Mouse (Mus musculus) activated CD4-positive, CD25-positive, alpha-beta regulatory T cell, adult 4 months (primary cell): ENCODE measurements around the gene Olfr624. TPM values are rescaled to one million over a fixed set of nuclear protein-coding genes. Genes with fewer than 3 reads are reported as not detected.
"Not testable (repeated sequence)": the region's sequence is repeated elsewhere in the genome, so short reads cannot be mapped to it uniquely, and the experiment has no call there.

Source experiments
- ATAC-seq: one replicate; pipeline ENCODE4 v1.8.0; 2017
- polyA plus RNA-seq, 2 experiments: library from polyadenylated mRNA; unstranded; fragments of 100-300 nt; shearing (Covaris generic); gene quantifications; one replicate each; pipeline ENCODE4 v1.2.1; 2017

The Olfr624 gene
- polyA plus RNA-seq = not detected

DNA sequence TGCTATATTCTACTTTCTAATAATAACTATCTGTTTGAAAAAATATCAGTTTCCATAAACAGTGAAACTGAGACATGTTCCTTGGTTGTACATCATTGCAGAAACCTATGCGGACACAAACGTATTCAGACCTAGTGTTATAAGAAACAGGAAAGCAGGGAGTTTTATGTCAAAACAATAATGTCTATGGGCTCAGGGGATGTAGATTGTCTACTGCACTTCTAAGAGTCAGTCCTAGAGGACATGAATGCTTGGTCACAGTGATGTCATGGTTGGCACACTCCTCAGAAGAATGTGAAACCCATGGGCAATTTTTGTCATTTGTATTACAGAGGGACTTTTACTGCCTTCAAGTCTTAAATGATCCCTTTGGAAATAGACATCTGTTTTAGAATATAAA lies at the start of gene Olfr624:
Gene Olfr624 (minus strand): TSS at position 101 of the 400 bp plus-strand sequence.
- no peak for ATAC-seq

DNA sequence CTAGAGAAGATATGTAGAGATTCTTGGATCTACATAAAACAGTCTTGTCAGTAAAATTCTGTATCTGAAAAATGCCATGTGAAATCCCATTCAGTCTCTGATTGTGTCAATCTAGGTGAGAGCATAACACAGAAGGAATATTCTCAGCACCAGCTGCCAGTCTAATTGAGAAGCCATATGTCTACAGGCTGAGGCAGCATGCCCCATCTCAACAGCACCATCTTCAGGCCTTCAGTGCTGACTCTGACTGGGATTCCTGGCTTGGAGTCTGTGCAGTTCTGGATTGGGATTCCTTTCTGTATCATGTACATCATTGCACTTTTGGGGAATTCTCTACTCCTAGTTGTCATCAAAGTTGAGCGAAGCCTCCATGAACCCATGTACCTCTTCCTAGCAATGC lies 45.4 kb upstream of the Olfr624 start:
- ATAC-seq = not testable (repeated sequence)

DNA sequence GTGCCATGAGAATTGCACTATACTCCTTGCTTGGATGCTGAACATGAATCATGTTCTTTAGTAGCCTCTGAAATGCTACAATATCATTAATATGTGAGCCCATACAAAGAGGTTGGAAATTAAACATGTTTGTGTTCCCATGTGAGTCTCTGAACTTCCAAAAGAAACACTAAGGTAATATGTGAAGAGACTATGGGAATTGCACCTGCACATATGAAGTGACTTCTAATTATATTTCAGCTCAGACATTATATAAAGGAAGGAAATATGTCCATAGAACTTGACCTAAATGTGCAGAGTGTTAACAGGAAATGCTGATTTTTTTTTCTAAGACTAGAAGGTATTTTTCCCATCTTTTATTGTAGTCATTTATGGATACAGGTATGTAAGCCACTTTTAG lies 43.4 kb upstream of the Olfr624 start, which contains the start of gene Olfr243:
Gene Olfr243 (plus strand): TSS at position 301 of the 400 bp plus-strand sequence.
- no peak for ATAC-seq

DNA sequence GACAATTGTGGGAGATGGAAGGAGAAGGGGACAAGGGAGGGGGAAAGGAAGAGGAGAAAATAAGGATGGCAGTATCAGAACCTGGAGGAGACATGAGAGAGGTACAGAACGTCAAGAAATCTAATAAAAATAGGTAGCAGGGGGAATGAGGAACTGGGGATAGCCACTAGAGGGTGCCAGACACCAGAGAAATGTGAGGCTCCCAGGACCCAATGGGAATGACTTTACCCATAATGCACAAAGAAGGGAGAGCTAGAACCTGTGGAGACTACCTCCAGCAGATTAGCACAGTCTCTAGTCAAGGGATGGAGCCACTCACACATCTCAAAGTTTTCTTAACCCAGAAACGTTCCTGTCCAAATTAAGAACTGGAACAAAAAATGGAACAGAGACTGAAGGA lies 41.0 kb upstream of the Olfr624 start:
- no peak for ATAC-seq

DNA sequence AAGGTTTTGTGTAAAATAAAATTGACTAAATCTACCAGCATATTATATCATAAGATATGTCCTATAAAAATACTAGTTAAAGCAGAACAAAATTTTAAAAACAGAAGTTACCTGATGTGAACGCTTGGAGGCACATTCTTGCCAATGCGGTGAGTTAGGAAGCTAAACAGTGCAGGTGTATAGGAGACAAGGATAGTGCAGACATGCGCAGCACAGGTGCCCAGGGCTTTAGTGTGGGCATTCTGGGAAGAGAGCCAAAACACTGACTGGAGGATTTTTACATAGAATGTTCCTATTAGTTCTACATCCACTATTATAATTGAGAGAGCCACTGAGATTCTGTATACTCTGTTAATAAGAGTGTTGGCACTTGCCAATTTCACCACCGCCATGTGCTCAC lies 28.5 kb upstream of the Olfr624 start:
- no peak for ATAC-seq

DNA sequence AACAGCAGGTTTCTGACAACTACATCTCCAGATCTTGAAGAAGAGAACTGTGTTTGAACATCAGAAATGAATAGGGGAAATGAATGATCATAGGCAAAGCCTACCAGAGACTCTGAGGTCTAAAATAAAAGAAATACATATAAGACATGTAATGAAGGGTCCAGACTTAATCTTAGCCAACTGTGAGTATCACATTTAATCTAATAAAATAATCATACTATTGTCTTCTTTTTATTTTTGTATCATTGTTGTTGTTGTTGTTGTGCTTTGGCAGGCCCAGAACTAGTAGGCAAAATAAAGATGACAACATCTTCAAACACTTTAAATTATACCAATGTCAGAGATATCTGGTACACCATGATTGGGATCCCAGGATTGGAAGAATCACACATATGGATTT lies 11.4 kb upstream of the Olfr624 start, which contains the start of gene Olfr625-ps1:
Gene Olfr625-ps1 (plus strand): TSS at position 301 of the 400 bp plus-strand sequence.
- ATAC-seq = no peak

DNA sequence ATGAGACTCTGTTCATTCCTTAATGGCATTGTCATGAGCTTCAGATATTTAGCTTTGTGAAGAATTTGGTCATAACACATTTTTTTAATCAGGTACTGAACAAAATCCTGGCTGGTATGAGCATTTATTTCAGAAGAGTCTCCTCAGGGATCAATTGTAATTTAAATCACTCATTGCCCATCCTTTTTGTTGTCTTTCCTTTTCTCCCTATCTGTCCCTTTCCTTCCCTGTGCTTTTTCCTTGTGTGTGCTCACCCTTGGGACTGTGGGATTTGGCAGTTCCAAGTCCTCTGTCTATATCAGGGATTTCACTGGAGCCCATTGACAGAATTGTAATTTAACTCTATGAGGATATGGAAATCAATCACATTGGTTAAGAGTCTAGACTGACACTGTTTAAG lies 7.4 kb downstream of the Olfr624 start, which contains the start of gene Olfr623:
Gene Olfr623 (minus strand): TSS at position 101 of the 400 bp plus-strand sequence.
- ATAC-seq = no peak

DNA sequence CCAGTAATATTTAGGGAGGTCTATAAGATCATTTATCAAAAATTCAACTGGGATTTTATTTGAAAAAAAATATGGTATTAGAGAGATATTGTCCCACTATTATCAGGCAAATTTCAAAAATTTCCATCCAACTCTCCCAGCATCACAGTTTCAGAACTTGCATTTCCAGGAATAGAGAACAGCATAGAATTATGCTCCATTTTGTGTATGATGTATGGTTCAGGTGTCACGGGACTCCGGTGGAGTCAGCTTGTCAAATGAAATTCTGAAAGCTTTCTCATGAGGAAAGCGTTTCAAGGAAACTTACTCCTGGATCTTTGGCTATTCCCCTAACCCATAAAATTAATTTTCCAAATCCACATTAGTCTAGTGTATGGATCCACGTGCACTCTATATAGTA lies 26.9 kb downstream of the Olfr624 start:
- ATAC-seq = no peak

DNA sequence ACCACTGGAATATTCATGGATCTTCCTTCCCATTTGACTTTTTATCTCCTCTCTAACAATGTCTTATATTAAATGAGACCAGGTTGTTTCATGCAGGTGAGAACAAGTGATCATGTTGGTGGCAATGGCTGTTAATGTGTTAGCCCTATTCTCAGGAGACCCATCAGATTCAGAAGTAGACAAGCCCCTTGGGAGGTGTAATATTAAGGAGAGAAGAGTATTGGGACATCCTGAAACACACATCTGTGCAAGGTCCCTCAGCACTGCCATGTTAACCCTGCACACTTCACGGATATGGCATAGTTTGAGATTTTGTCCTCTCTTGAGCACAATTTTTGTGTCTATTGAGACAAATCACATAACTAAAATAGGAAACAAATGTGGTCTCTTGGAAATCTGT lies 28.4 kb downstream of the Olfr624 start, which contains the start of gene Olfr622:
Gene Olfr622 (minus strand): TSS at position 101 of the 400 bp plus-strand sequence.
- no peak for ATAC-seq

DNA sequence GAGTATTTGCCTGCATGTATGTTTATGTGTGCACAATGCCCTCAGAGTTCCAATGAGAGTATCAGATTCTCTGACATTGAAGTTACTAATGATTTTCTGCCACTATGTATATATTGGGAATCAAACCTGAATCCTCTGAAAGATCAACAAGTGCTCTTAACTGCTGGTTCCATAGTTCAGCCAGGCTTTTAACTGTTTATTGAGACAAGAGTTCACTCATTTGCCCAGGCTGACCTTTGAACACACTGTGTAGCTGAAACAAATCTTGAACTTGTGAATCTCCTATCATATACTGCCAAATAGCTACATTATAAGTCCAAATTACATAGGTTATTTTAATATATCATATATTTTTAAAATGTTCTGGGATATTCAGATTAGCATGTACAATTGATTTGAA lies 34.2 kb downstream of the Olfr624 start:
- ATAC-seq = no peak

Other genes with a start within 250 kb of the Olfr624 start
- not detected for gene Olfr605, start 225.8 kb downstream of the Olfr624 start, polyA plus RNA-seq
- gene Olfr606, start 222.1 kb downstream of the Olfr624 start, polyA plus RNA-seq = not detected
- under 1 TPM in 1 of 2 experiments, not detected in 1; 0.08 TPM for gene Olfr607, start 207.0 kb downstream of the Olfr624 start, polyA plus RNA-seq
- gene Olfr608, start 201.3 kb downstream of the Olfr624 start, polyA plus RNA-seq = not detected
- not detected for gene Olfr609, start 173.1 kb downstream of the Olfr624 start, polyA plus RNA-seq
- gene Olfr610, start 159.1 kb downstream of the Olfr624 start, polyA plus RNA-seq = not detected
- gene Olfr611, start 150.3 kb downstream of the Olfr624 start, polyA plus RNA-seq = not detected
- not detected for gene Olfr612, start 128.5 kb downstream of the Olfr624 start, polyA plus RNA-seq
- gene Olfr613, start 123.1 kb downstream of the Olfr624 start, polyA plus RNA-seq = not detected
- not detected for gene Olfr615, start 115.1 kb downstream of the Olfr624 start, polyA plus RNA-seq
- gene Olfr616, start 102.0 kb downstream of the Olfr624 start, polyA plus RNA-seq = not detected
- not detected for gene Olfr617, start 98.1 kb downstream of the Olfr624 start, polyA plus RNA-seq
- not detected for gene Olfr618, start 81.1 kb downstream of the Olfr624 start, polyA plus RNA-seq
- not detected for gene Olfr619, start 70.6 kb downstream of the Olfr624 start, polyA plus RNA-seq
- 1 to 10 TPM in 1 of 2 experiments, not detected in 1; 1.3 TPM for gene Olfr620, start 58.7 kb downstream of the Olfr624 start, polyA plus RNA-seq
- not detected for gene Olfr622, start 28.5 kb downstream of the Olfr624 start, polyA plus RNA-seq
- not detected for gene Olfr623, start 7.5 kb downstream of the Olfr624 start, polyA plus RNA-seq
- not detected for gene Olfr625-ps1, start 11.5 kb upstream of the Olfr624 start, polyA plus RNA-seq
- not detected for gene Olfr243, start 43.5 kb upstream of the Olfr624 start, polyA plus RNA-seq
- gene Olfr628, start 59.2 kb upstream of the Olfr624 start, polyA plus RNA-seq = not detected
- not detected for gene Olfr629, start 73.8 kb upstream of the Olfr624 start, polyA plus RNA-seq
- gene Olfr630, start 86.1 kb upstream of the Olfr624 start, polyA plus RNA-seq = not detected
- not detected for gene Olfr69, start 100.4 kb upstream of the Olfr624 start, polyA plus RNA-seq
- gene Olfr68, start 108.5 kb upstream of the Olfr624 start, polyA plus RNA-seq = not detected
- not detected for gene Olfr67, start 120.6 kb upstream of the Olfr624 start, polyA plus RNA-seq
- 100 to 1,000 TPM in 1 of 2 experiments, 1 to 10 TPM in 1; 1.3 to 103 TPM for gene Hbb-bt, start 142.8 kb upstream of the Olfr624 start, polyA plus RNA-seq
- gene Hbb-bs, start 156.9 kb upstream of the Olfr624 start, polyA plus RNA-seq = 100 to 1,000 TPM in 1 of 2 experiments, 1 to 10 TPM in 1; 8.3 to 367 TPM
- not detected for gene Hbb-bh2, start 169.3 kb upstream of the Olfr624 start, polyA plus RNA-seq
- gene Hbb-bh1, start 172.0 kb upstream of the Olfr624 start, polyA plus RNA-seq = not detected
- gene Hbb-y, start 182.0 kb upstream of the Olfr624 start, polyA plus RNA-seq = not detected
- gene Olfr66, start 215.1 kb upstream of the Olfr624 start, polyA plus RNA-seq = under 1 TPM in 1 of 2 experiments, not detected in 1; 0.19 TPM
- not detected for gene Olfr64, start 223.3 kb upstream of the Olfr624 start, polyA plus RNA-seq
- not detected for gene Olfr65, start 232.3 kb upstream of the Olfr624 start, polyA plus RNA-seq